Mouse (Mus musculus): ENCODE data around the gene Plekha5. TPM values are rescaled to one million over a fixed set of nuclear protein-coding genes. Genes with fewer than 3 reads are reported as not detected.

Gene Plekha5
- polyA plus RNA-seq, 1 experiment from 2014 or later = 33.5 TPM

DNA sequence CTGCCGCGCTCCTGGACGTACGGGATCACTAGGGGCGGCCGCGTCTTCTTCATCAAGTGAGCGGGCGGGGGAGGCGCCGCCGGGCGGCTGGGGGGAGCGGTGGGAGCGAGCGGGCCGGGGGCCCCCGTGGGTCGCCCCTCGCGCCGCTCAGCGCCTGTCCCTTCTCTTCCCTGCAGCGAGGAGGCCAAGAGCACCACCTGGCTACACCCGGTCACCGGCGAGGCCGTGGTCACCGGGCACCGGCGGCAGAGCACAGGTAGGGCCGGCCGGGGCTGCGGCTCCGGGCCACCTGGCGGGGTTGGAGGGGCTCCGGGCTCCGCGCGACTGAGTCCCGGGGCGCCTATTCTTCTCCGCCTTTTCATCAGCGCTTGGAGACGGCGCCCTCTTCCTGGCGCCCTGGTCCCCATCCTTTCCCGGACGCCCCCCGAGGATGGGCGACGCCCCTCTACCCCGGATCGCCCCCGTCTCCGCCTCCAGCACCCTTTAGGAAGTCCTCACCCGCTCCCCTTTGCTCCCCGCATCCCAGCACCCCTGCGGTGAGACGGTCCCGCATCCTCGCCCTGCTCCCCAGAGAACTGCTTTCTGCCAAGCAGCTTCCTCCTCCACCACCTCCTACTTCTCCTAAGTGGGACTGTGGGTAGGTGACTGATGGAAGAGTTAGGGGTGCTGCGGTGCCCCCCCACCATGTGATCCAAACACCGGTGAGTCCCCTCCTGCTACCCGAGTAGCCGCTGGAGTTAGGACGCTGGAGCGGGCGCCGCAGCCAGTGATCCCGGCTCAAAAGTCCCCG, 542 bp downstream of the Plekha5 start:
- H3K9ac ChIP-seq (replicated peaks; ENCODE audit: low read depth, low read length) = peak overlapping the region; percentile 95
- peak overlapping the region; percentile 73 for H3K4me3 ChIP-seq (replicated peaks; ENCODE audit: low read length)
- peak; percentile 84 for ATAC-seq
- H3K36me3 ChIP-seq (ENCODE audit: control insufficient read depth, insufficient read depth) = no peaks in the 10 kb centered on the region
- no peaks in the 10 kb centered on the region for H3K9me3 ChIP-seq (ENCODE audit: control insufficient read depth, low read length)
- H3K4me2 ChIP-seq (ENCODE audit: low read length) = peak overlapping the region; percentile 66
- peak overlapping the region; percentile 94 for H3K27ac ChIP-seq (ENCODE audit: low read length)
- peaks cover 18% of the 10 kb centered on the region for H3K4me1 ChIP-seq (replicated peaks; ENCODE audit: control insufficient read depth, insufficient read depth, low read length)
- under 1% methylated on average over 63 of the region's 72 CpGs for WGBS
- H3K27me3 ChIP-seq (replicated peaks; ENCODE audit: control insufficient read depth, insufficient read depth, low read length) = no peaks in the 10 kb centered on the region

DNA sequence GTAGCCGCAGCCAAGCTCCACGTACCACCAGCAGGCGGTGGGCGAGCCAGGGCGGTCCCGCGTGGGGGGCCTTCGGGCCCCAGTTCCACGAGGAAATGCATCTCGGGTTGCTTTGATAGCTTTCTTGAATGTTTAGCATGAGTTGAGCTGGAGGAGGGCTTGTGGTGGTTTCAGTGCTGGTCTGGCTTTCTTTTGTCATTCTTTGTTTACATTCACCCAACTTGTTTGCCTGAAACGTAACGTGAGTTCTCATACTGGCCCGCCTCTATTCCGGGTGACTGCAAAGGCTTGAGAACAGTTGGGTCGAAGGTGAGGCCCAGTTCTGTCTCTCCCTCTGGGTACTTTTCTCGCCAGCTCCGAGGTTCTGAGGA, 1.1 kb downstream of the Plekha5 start:
- Histone ChIP-seq H3K27me3 (replicated peaks; ENCODE audit: control insufficient read depth, insufficient read depth, low read length) (no peaks in the 10 kb centered on the region), H3K4me2 (ENCODE audit: low read length) (peak overlapping the region; percentile 66), H3K36me3 (ENCODE audit: control insufficient read depth, insufficient read depth) (no peaks in the 10 kb centered on the region), H3K9me3 (ENCODE audit: control insufficient read depth, low read length) (no peaks in the 10 kb centered on the region), H3K9ac (replicated peaks; ENCODE audit: low read depth, low read length) (peak overlapping the region; percentile 95), H3K27ac (ENCODE audit: low read length) (peak overlapping the region; percentile 94), H3K4me3 (replicated peaks; ENCODE audit: low read length) (peak overlapping the region; percentile 73), H3K4me1 (replicated peaks; ENCODE audit: control insufficient read depth, insufficient read depth, low read length) (peaks cover 18% of the 10 kb centered on the region)
- ATAC-seq = peak; percentile 24
- WGBS = under 1% methylated on average over 17 of the region's 17 CpGs

DNA sequence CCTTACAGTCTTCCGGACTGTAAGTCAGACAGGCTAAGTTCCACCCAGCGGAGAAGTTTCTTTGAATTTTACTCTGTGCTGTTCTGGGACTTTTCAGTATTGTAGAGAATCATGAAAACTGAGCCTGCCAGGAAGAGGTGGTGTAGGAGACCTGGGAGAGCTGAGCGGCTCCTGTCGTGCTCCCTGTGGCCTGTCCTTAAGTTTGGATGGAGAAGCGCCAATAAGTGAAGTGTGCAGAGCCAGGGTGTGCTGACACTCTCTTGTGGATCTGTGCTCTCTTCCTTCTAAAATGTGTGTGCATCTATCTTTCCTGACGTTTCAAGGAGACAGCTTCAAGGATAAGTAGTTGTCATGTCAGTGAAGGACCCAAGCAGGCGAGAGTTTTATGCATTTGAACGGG, 5.4 kb downstream of the Plekha5 start:
- ATAC-seq = no peak

DNA sequence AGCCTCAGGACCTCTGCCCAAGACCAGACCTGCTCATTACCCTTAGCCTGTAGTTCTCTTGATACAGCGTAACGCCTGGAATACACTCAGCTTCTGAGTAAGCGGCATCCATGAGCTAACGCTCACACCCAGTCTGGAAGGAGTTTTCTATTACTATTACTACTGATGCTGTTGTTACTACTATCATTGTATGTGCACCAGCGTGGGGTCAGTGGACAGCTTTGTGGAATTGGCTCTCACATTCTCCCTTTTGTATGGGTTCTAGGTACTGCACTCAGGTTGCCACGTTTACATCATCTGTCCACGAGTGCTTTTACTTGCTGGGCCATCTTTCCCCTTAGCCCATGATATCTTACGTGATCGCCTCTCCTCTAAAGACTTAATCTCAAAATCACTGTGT, 8.5 kb downstream of the Plekha5 start:
- no peak for ATAC-seq
- Histone ChIP-seq H3K27me3 (replicated peaks; ENCODE audit: control insufficient read depth, insufficient read depth, low read length) (no peaks in the 10 kb centered on the region), H3K4me3 (replicated peaks; ENCODE audit: low read length) (no peak overlapping the region), H3K4me1 (replicated peaks; ENCODE audit: control insufficient read depth, insufficient read depth, low read length) (no peaks in the 10 kb centered on the region), H3K4me2 (ENCODE audit: low read length) (no peak overlapping the region), H3K9me3 (ENCODE audit: control insufficient read depth, low read length) (no peaks in the 10 kb centered on the region), H3K36me3 (ENCODE audit: control insufficient read depth, insufficient read depth) (peaks cover 8% of the 10 kb centered on the region), H3K9ac (replicated peaks; ENCODE audit: low read depth, low read length) (no peak overlapping the region), H3K27ac (ENCODE audit: low read length) (no peak overlapping the region)
- 94% methylated on average over 9 of the region's 9 CpGs for WGBS

More for the DNA sequence above, 5.4 kb downstream of the Plekha5 start:
- H3K4me2 ChIP-seq (ENCODE audit: low read length) = no peak overlapping the region
- no peaks in the 10 kb centered on the region for H3K27me3 ChIP-seq (replicated peaks; ENCODE audit: control insufficient read depth, insufficient read depth, low read length)
- no peak overlapping the region for H3K27ac ChIP-seq (ENCODE audit: low read length)
- peaks cover 15% of the 10 kb centered on the region for H3K4me1 ChIP-seq (replicated peaks; ENCODE audit: control insufficient read depth, insufficient read depth, low read length)
- H3K4me3 ChIP-seq (replicated peaks; ENCODE audit: low read length) = no peak overlapping the region
- no peak overlapping the region for H3K9ac ChIP-seq (replicated peaks; ENCODE audit: low read depth, low read length)
- peaks cover 8% of the 10 kb centered on the region for H3K36me3 ChIP-seq (ENCODE audit: control insufficient read depth, insufficient read depth)
- H3K9me3 ChIP-seq (ENCODE audit: control insufficient read depth, low read length) = no peaks in the 10 kb centered on the region
- 89% methylated on average over 8 of the region's 8 CpGs for WGBS

DNA sequence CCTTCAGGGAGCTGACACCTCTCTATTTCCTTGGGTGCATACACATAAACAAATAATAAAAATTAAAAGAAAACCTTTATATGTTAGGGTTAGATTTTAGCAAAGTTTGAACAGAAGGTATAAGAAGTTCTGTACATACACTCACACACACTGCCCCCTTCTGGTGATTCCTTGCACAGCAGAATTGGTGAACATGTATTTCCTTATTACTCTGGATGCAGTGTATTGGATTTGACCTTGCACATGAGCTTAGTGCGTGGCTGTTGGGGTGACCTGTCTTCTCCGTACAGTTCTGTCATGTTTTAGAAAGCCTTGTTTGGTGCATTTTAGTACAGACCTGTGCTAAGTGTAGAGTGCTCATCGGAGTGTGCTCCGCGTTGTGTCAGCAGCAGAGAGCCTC, 19.5 kb downstream of the Plekha5 start:
- Histone ChIP-seq H3K4me1 (replicated peaks; ENCODE audit: control insufficient read depth, insufficient read depth, low read length) (peaks cover 8% of the 10 kb centered on the region; the same call in 1 of the 2 replicates), H3K4me3 (replicated peaks; ENCODE audit: low read length) (no peak overlapping the region), H3K9me3 (ENCODE audit: control insufficient read depth, low read length) (no peaks in the 10 kb centered on the region), H3K4me2 (ENCODE audit: low read length) (no peak overlapping the region), H3K9ac (replicated peaks; ENCODE audit: low read depth, low read length) (no peak overlapping the region), H3K27ac (ENCODE audit: low read length) (no peak overlapping the region), H3K36me3 (ENCODE audit: control insufficient read depth, insufficient read depth) (no peaks in the 10 kb centered on the region), H3K27me3 (replicated peaks; ENCODE audit: control insufficient read depth, insufficient read depth, low read length) (no peaks in the 10 kb centered on the region)
- 89% methylated on average over 5 of the region's 5 CpGs for WGBS
- ATAC-seq = peak; percentile 39; the same call in 1 of the 2 replicates

DNA sequence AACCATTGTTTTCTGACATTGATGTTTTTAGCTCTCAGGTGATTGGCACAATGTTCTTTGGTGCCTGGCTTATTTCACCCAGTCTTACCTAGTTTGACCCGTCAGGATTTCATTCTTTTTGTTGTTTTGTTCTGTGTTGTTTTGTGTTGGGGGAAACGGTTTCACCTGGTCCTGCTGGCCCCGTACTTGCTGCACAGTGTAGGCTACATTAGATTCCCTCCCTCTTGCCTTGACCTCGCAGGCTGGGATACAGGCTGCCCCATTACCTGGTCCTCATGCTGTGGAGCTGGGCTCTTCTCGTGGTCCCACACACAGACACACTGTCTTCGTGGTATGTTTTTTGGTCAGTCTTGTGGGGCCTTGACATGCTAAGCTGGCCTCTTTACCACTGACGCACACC, 20.3 kb downstream of the Plekha5 start:
- 60% methylated on average over 7 of the region's 7 CpGs for WGBS
- Histone ChIP-seq H3K9me3 (ENCODE audit: control insufficient read depth, low read length) (no peaks in the 10 kb centered on the region), H3K36me3 (ENCODE audit: control insufficient read depth, insufficient read depth) (no peaks in the 10 kb centered on the region), H3K4me1 (replicated peaks; ENCODE audit: control insufficient read depth, insufficient read depth, low read length) (peaks cover 8% of the 10 kb centered on the region; the same call in 1 of the 2 replicates), H3K9ac (replicated peaks; ENCODE audit: low read depth, low read length) (no peak overlapping the region), H3K27me3 (replicated peaks; ENCODE audit: control insufficient read depth, insufficient read depth, low read length) (no peaks in the 10 kb centered on the region), H3K4me3 (replicated peaks; ENCODE audit: low read length) (no peak overlapping the region), H3K27ac (ENCODE audit: low read length) (no peak overlapping the region), H3K4me2 (ENCODE audit: low read length) (no peak overlapping the region)
- ATAC-seq = no peak

DNA sequence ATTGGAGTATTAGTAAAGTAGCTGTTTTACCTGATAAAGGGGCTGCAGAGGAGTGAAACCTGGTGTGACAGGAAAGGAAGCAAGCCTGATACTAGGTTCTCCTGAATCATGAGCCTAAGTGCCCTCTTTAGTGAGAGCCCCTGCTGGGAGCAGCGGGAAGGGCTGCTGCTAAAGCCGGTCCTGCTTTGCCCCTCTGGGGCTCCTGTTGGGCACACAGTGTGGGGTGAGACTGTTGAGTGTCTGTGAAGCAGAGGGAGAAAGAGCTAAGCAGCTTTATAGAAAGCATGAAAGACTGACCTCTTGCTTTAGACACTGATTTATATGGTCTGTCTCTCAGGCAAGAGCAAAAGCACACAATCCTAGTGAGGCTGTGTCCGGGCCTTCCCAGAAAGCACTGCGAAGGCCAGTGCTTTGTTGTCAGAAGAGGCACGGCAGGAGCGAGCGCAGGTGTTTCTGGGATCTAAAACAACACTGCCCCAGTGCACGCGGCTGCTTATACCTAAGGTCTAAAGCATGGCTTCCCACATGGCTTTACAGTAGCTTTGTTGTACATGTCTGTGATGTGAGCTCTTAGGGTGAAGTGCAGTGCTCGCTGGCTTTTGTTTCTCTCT, 21.1 kb downstream of the Plekha5 start:
- Histone ChIP-seq H3K4me1 (replicated peaks; ENCODE audit: control insufficient read depth, insufficient read depth, low read length) (peaks cover 8% of the 10 kb centered on the region; the same call in 1 of the 2 replicates), H3K27me3 (replicated peaks; ENCODE audit: control insufficient read depth, insufficient read depth, low read length) (no peaks in the 10 kb centered on the region), H3K36me3 (ENCODE audit: control insufficient read depth, insufficient read depth) (no peaks in the 10 kb centered on the region; the same call in 1 of the 2 replicates), H3K4me3 (replicated peaks; ENCODE audit: low read length) (no peak overlapping the region), H3K4me2 (ENCODE audit: low read length) (no peak overlapping the region), H3K9ac (replicated peaks; ENCODE audit: low read depth, low read length) (peak overlapping the region; percentile 37; the same call in 1 of the 2 replicates), H3K9me3 (ENCODE audit: control insufficient read depth, low read length) (no peaks in the 10 kb centered on the region), H3K27ac (ENCODE audit: low read length) (no peak overlapping the region)
- peak; percentile 32 for ATAC-seq
- 15% methylated on average over 10 of the region's 10 CpGs for WGBS

DNA sequence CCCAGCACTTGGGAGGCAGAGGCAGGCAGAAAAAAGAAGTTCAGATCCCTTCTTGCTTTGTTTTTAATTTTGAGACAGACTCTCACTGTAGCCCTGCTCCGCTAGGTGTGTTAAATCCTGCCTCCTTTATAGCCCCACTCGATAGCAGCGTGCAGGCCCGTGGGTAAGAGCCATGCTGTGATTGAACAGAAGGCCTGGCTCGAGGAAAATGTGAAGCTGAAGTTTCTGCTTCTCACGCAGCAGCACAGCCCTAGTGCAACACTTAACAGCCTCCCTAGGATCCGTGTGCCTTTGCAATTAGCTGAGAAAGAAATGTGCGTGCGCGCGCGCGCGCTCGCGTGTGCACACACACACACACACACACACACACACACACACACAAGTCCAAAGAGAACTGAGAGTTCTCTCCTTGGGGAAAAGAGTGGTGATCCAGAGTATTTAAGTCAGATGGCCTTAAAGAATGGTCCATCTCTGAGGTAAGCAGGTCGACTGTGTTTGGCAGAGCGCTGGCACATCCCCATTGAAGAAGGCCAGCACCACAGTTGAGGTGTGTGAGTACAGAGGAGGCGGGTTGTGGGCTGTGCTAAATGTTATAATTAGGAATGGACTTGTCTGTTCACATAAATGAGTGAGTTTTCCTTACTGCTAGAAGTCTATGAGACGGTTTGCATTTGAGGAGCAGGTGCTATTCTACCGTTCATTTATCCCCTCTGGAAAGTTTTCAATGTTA, 24.3 kb downstream of the Plekha5 start:
- H3K4me1 ChIP-seq (replicated peaks; ENCODE audit: control insufficient read depth, insufficient read depth, low read length) = peaks cover 8% of the 10 kb centered on the region; the same call in 1 of the 2 replicates
- H3K27ac ChIP-seq (ENCODE audit: low read length) = no peak overlapping the region
- no peak for ATAC-seq
- H3K4me3 ChIP-seq (replicated peaks; ENCODE audit: low read length) = no peak overlapping the region
- H3K9me3 ChIP-seq (ENCODE audit: control insufficient read depth, low read length) = no peaks in the 10 kb centered on the region
- no peaks in the 10 kb centered on the region; the same call in 1 of the 2 replicates for H3K36me3 ChIP-seq (ENCODE audit: control insufficient read depth, insufficient read depth)
- no peaks in the 10 kb centered on the region for H3K27me3 ChIP-seq (replicated peaks; ENCODE audit: control insufficient read depth, insufficient read depth, low read length)
- WGBS = 77% methylated on average over 21 of the region's 21 CpGs
- H3K4me2 ChIP-seq (ENCODE audit: low read length) = no peak overlapping the region
- H3K9ac ChIP-seq (replicated peaks; ENCODE audit: low read depth, low read length) = no peak overlapping the region

DNA sequence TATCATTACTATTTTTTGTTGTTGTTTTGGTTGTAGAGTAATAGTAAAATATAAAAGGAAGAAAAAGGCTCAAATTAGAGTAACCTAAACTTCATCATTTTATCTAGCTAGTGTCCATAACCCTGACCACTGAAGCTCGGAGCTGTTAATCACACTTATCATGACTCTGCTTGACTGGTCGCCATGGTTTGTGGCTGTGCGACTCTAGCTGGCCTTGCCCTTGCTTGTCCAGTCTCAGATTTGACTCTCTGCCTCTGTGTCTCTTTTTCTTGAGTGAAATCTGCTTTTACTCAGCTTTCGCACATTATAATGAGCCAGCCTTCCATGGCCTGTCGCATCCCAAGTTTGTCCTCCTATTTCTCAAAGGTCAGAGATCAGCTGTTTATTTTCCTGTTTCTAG, 26.8 kb downstream of the Plekha5 start:
- Histone ChIP-seq H3K9ac (replicated peaks; ENCODE audit: low read depth, low read length) (no peak overlapping the region), H3K27ac (ENCODE audit: low read length) (no peak overlapping the region), H3K9me3 (ENCODE audit: control insufficient read depth, low read length) (no peaks in the 10 kb centered on the region), H3K4me1 (replicated peaks; ENCODE audit: control insufficient read depth, insufficient read depth, low read length) (no peaks in the 10 kb centered on the region), H3K4me2 (ENCODE audit: low read length) (no peak overlapping the region), H3K4me3 (replicated peaks; ENCODE audit: low read length) (no peak overlapping the region), H3K27me3 (replicated peaks; ENCODE audit: control insufficient read depth, insufficient read depth, low read length) (no peaks in the 10 kb centered on the region), H3K36me3 (ENCODE audit: control insufficient read depth, insufficient read depth) (no peaks in the 10 kb centered on the region; the same call in 1 of the 2 replicates)
- ATAC-seq = no peak
- WGBS = 95% methylated on average over 5 of the region's 5 CpGs
